12 mouse cellular contexts compared by ENCODE assay signal in genomic region chr10:117106686-117107085, GRCm38 (mm10). TPM values are rescaled to one million over a fixed set of nuclear protein-coding genes. Genes with fewer than 3 reads are reported as not detected.
DNase-seq lines count a peak whose midpoint lies in the region; ATAC-seq and TF ChIP-seq lines count a peak whose summit lies in the region.
"Had no signal": no experiment of that assay in that cellular context is flagged by ENCODE, and none has a peak within 500 bp of the region (broad histone marks: within the 10 kb centered on the region; RNA-seq: fewer than 3 reads in every experiment).

No protein-coding gene starts in this region.

- 0 out of 2 replicates have a peak, but pooled peaks cover 3% of the 10 kb centered on the region for H3K36me3 ChIP-seq in heart, embryonic 14.5 days (ENCODE audit: control insufficient read depth, insufficient read depth, low read length)
- peaks cover 13% of the 10 kb centered on the region; the same call in 1 of the 2 replicates for H3K36me3 ChIP-seq in heart, adult 2 months (ENCODE audit: control insufficient read depth, insufficient read depth, low read length)
- no peaks in the 10 kb centered on the region for H3K36me3 ChIP-seq in midbrain, embryonic 11.5 days (ENCODE audit: control insufficient read depth, insufficient read depth, low read length)
- no peaks in the 10 kb centered on the region for H3K36me3 ChIP-seq in midbrain, embryonic 16.5 days (ENCODE audit: control insufficient read depth, insufficient read depth, low read length)
- no peaks in the 10 kb centered on the region; the same call in 1 of the 2 replicates for H3K36me3 ChIP-seq in liver, embryonic 14.5 days (replicated peaks; ENCODE audit: control insufficient read depth, insufficient read depth, low read depth)
- H3K36me3 ChIP-seq: kidney, embryonic 15.5 days had no signal

- TF ChIP-seq EP300 in heart, adult 2 months (IDR thresholded peaks at IDR 0.05; ENCODE audit: insufficient read depth, low read depth, low read length): no peak
- TF ChIP-seq EP300 in liver, embryonic 14.5 days (IDR thresholded peaks at IDR 0.05; ENCODE audit: low read depth): no peak

- no peak overlapping the region for H3K9ac ChIP-seq in heart, embryonic 14.5 days (ENCODE audit: low read length)
- H3K9ac ChIP-seq in heart, adult 2 months (ENCODE audit: low read depth, low read length): no peak overlapping the region
- H3K9ac ChIP-seq in midbrain, embryonic 11.5 days (ENCODE audit: low read length): no peak overlapping the region
- no peak overlapping the region for H3K9ac ChIP-seq in midbrain, embryonic 16.5 days (ENCODE audit: low read depth, low read length)
- H3K9ac ChIP-seq in liver, embryonic 14.5 days (replicated peaks): peak overlapping the region; percentile 14
- H3K9ac ChIP-seq: kidney, embryonic 15.5 days had no signal

- intact Hi-C loops in heart, adult 2 months (cut with DNase I): no loop called here

- no peak for DNase-seq in heart, adult 2 months
- DNase-seq in midbrain, embryonic 11.5 days (ENCODE audit: low spot score, missing footprints): no peak
- no peak for DNase-seq in liver, embryonic 14.5 days (ENCODE audit: low read depth in 3 of 3, low spot score in 3 of 3)
- DNase-seq in thymus, postnatal 25 days: peak; percentile 38
- DNase-seq in yolk sac, embryonic 10.5 days (ENCODE audit: low spot score): no peak
- DNase-seq: cerebellum, adult 18-20 months had no signal

- H3K4me2 ChIP-seq in heart, embryonic 14.5 days (ENCODE audit: low read length): peak overlapping the region; percentile 29; the same call in 1 of the 2 replicates
- no peak overlapping the region for H3K4me2 ChIP-seq in midbrain, embryonic 11.5 days
- H3K4me2 ChIP-seq in midbrain, embryonic 16.5 days (ENCODE audit: low read length): no peak overlapping the region
- peak overlapping the region; percentile 67 for H3K4me2 ChIP-seq in liver, embryonic 14.5 days (ENCODE audit: low read depth)
- H3K4me2 ChIP-seq: kidney, embryonic 15.5 days had no signal

- no peak for ATAC-seq in heart, embryonic 14.5 days (ENCODE audit: insufficient number of reproducible peaks, insufficient read depth, low FRiP score, low read depth)
- ATAC-seq in midbrain, embryonic 11.5 days (ENCODE audit: low FRiP score): 0 out of 2 replicates have a peak, but pooled peaks have one; percentile 23
- no peak for ATAC-seq in midbrain, embryonic 16.5 days
- peak; percentile 57; the same call in 1 of the 2 replicates for ATAC-seq in liver, embryonic 14.5 days (ENCODE audit: insufficient read depth)

- peaks cover 8% of the 10 kb centered on the region for H3K79me2 ChIP-seq in heart, adult 2 months (replicated peaks; ENCODE audit: control insufficient read depth, insufficient read depth, low read length)

- H3K27me3 ChIP-seq in heart, embryonic 14.5 days (ENCODE audit: control insufficient read depth, insufficient read depth, low read length): no peaks in the 10 kb centered on the region
- H3K27me3 ChIP-seq in heart, adult 2 months (ENCODE audit: control insufficient read depth, insufficient read depth, low read length): no peaks in the 10 kb centered on the region
- no peaks in the 10 kb centered on the region for H3K27me3 ChIP-seq in midbrain, embryonic 11.5 days (ENCODE audit: control insufficient read depth, insufficient read depth, low read length)
- H3K27me3 ChIP-seq in midbrain, embryonic 16.5 days (ENCODE audit: control insufficient read depth, insufficient read depth, low read depth, low read length): no peaks in the 10 kb centered on the region
- H3K27me3 ChIP-seq in liver, embryonic 14.5 days (ENCODE audit: control insufficient read depth, insufficient read depth, low read length): no peaks in the 10 kb centered on the region
- H3K27me3 ChIP-seq: kidney, embryonic 15.5 days had no signal

- peaks cover 16 to 57% of the 10 kb centered on the region in 2 experiments for H3K4me1 ChIP-seq in heart, embryonic 14.5 days (ENCODE audit: control insufficient read depth in 2 of 2, insufficient read depth in 2 of 2, low read length in 2 of 2)
- H3K4me1 ChIP-seq in heart, adult 2 months (ENCODE audit: control insufficient read depth, insufficient read depth, low read length): peaks cover 19% of the 10 kb centered on the region
- H3K4me1 ChIP-seq in midbrain, embryonic 11.5 days (ENCODE audit: control insufficient read depth, insufficient read depth, low read length): peaks cover 13% of the 10 kb centered on the region
- peaks cover 12% of the 10 kb centered on the region; the same call in 1 of the 2 replicates for H3K4me1 ChIP-seq in midbrain, embryonic 16.5 days (ENCODE audit: control insufficient read depth, insufficient read depth, low read length)
- H3K4me1 ChIP-seq in liver, embryonic 14.5 days (replicated peaks; ENCODE audit: control insufficient read depth in 2 of 2, insufficient read depth in 2 of 2, low read length in 1 of 2): peaks cover 79 to 82% of the 10 kb centered on the region in 2 experiments

- WGBS in heart, embryonic 14.5 days: 10% methylated on average over 3 of the region's 3 CpGs
- WGBS in heart, adult 2 months: 20% methylated on average over 3 of the region's 3 CpGs
- 15% methylated on average over 3 of the region's 3 CpGs for WGBS in midbrain, embryonic 11.5 days
- WGBS in midbrain, embryonic 16.5 days: 16% methylated on average over 3 of the region's 3 CpGs
- whole genome bisulfite sequencing in liver, embryonic 14.5 days (ENCODE audit: insufficient replicate concordance): 11% methylated on average over 3 of the region's 3 CpGs

- H3K27ac ChIP-seq in heart, embryonic 14.5 days (replicated peaks in 1 of 2; ENCODE audit: control insufficient read depth in 1 of 2, insufficient read depth in 1 of 2, low read depth in 2 of 2, low read length in 2 of 2): peak overlapping the region; percentile 28 to 74; a peak in 3 of 4 replicates
- H3K27ac ChIP-seq in heart, adult 2 months: no peak overlapping the region
- no peak overlapping the region; the same call in 1 of the 2 replicates for H3K27ac ChIP-seq in midbrain, embryonic 11.5 days (ENCODE audit: low read depth, low read length)
- H3K27ac ChIP-seq in midbrain, embryonic 16.5 days (ENCODE audit: low read length): no peak overlapping the region
- H3K27ac ChIP-seq in liver, embryonic 14.5 days: peak overlapping the region; percentile 83
- H3K27ac ChIP-seq: kidney, embryonic 15.5 days; layer of hippocampus, adult 2 months; left cerebral cortex, adult 2 months; macrophage had no signal

- TF ChIP-seq POLR2A in heart, adult 2 months (IDR thresholded peaks at IDR 0.05; ENCODE audit: insufficient read depth, low read depth, low read length): no peak

- no peak overlapping the region for H3K4me3 ChIP-seq in heart, embryonic 14.5 days (ENCODE audit: control insufficient read depth in 1 of 2, insufficient read depth in 1 of 2, low read depth in 1 of 2, low read length in 2 of 2)
- H3K4me3 ChIP-seq in heart, adult 2 months: no peak overlapping the region
- H3K4me3 ChIP-seq in midbrain, embryonic 11.5 days (ENCODE audit: low read depth, low read length): no peak overlapping the region
- no peak overlapping the region for H3K4me3 ChIP-seq in midbrain, embryonic 16.5 days (ENCODE audit: low read depth, low read length)
- H3K4me3 ChIP-seq in liver, embryonic 14.5 days (ENCODE audit: insufficient read depth in 1 of 2, low read depth in 2 of 2, low read length in 2 of 2): no peak overlapping the region
- H3K4me3 ChIP-seq: kidney, embryonic 15.5 days; layer of hippocampus, adult 2 months; left cerebral cortex, adult 2 months had no signal

- no peak for TF ChIP-seq CTCF in heart, adult 2 months (IDR thresholded peaks at IDR 0.05)
- no peak for TF ChIP-seq CTCF in liver, embryonic 14.5 days (IDR thresholded peaks at IDR 0.05; ENCODE audit: low read depth)

- H3K9me3 ChIP-seq in heart, embryonic 14.5 days (ENCODE audit: control insufficient read depth, low read length): no peaks in the 10 kb centered on the region
- H3K9me3 ChIP-seq in midbrain, embryonic 11.5 days (ENCODE audit: control insufficient read depth, low read length): no peaks in the 10 kb centered on the region
- no peaks in the 10 kb centered on the region for H3K9me3 ChIP-seq in midbrain, embryonic 16.5 days (replicated peaks; ENCODE audit: control insufficient read depth, low read length, poor library complexity, severe bottlenecking)
- no peaks in the 10 kb centered on the region for H3K9me3 ChIP-seq in liver, embryonic 14.5 days (ENCODE audit: control insufficient read depth, low read length)
- H3K9me3 ChIP-seq: kidney, embryonic 15.5 days had no signal

RNA-seq across cellular contexts. Expression of gene Frs2, which starts 41.6 kb away (rescaled TPM):
- polyA plus RNA-seq in heart, embryonic 14.5 days (2014; fragmentation: Nextera tagmentation; extraction: Ambion mirVana): 25.4 and 26.1 TPM in 2 replicates
- 10 to 100 TPM; 14.2 to 17.0 TPM for total RNA-seq in heart, adult 2 months (2021)
- polyA plus RNA-seq in heart, adult 2 months (2012; rRNA removed): 13.4 and 26.0 TPM in 2 replicates
- polyA plus RNA-seq in midbrain, embryonic 11.5 days (2014; fragmentation: Nextera tagmentation; extraction: Ambion mirVana): 27.1 and 28.5 TPM in 2 replicates
- polyA plus RNA-seq in midbrain, embryonic 16.5 days (2015; fragmentation: Nextera tagmentation; extraction: Ambion mirVana): 19.7 and 20.2 TPM in 2 replicates
- polyA plus RNA-seq in liver, embryonic 14.5 days (2012; rRNA removed): 7.9 and 9.2 TPM in 2 replicates
- polyA plus RNA-seq in liver, embryonic 14.5 days (2014; fragmentation: Nextera tagmentation; extraction: Ambion mirVana): 8.8 and 11.2 TPM in 2 replicates

RNA-seq across cellular contexts. Expression of gene Cct2, which starts 43.1 kb away (rescaled TPM):
- 178 and 183 TPM in 2 replicates for polyA plus RNA-seq in heart, embryonic 14.5 days (2014; fragmentation: Nextera tagmentation; extraction: Ambion mirVana)
- total RNA-seq in heart, adult 2 months (2021): 100 to 1,000 TPM; 123 to 129 TPM
- 50.4 and 93.0 TPM in 2 replicates for polyA plus RNA-seq in heart, adult 2 months (2012; rRNA removed)
- polyA plus RNA-seq in midbrain, embryonic 11.5 days (2014; fragmentation: Nextera tagmentation; extraction: Ambion mirVana): 337 and 338 TPM in 2 replicates
- 232 and 235 TPM in 2 replicates for polyA plus RNA-seq in midbrain, embryonic 16.5 days (2015; fragmentation: Nextera tagmentation; extraction: Ambion mirVana)
- polyA plus RNA-seq in liver, embryonic 14.5 days (2012; rRNA removed): 78.1 and 137 TPM in 2 replicates
- polyA plus RNA-seq in liver, embryonic 14.5 days (2014; fragmentation: Nextera tagmentation; extraction: Ambion mirVana): 170 and 181 TPM in 2 replicates

Comparison
In these comparisons a context has a peak if more than half of its experiments do, and no peak if none do; other contexts are left out.
1. ATAC-seq: peak in midbrain, embryonic 11.5 days (single experiment) and liver, embryonic 14.5 days (single experiment); none in heart, embryonic 14.5 days (single experiment) and midbrain, embryonic 16.5 days (single experiment).
2. H3K27ac ChIP-seq: peak in heart, embryonic 14.5 days (2 of 2) and liver, embryonic 14.5 days (single experiment); none in heart, adult 2 months (single experiment), midbrain, embryonic 11.5 days (single experiment) and midbrain, embryonic 16.5 days (single experiment).
3. H3K4me2 ChIP-seq: peak in heart, embryonic 14.5 days (single experiment) and liver, embryonic 14.5 days (single experiment); none in midbrain, embryonic 11.5 days (single experiment) and midbrain, embryonic 16.5 days (single experiment).